Mouse (Mus musculus) kidney, adult 2 months (tissue): ENCODE measurements around the gene Calhm5.

Source experiments
- CTCF ChIP-seq: fragments of 200-500 bp; conservative IDR thresholded peaks from 2 replicates; pipeline ENCODE4 v1.5.1; 2011; ENCODE audit warnings: low read depth, mild to moderate bottlenecking, control low read depth, low read length, moderate library complexity, mixed read lengths; ENCODE audit not compliant: insufficient read depth, insufficient read length
- POLR2A ChIP-seq: fragments of 200-500 bp; IDR thresholded peaks from one replicate; pipeline ENCODE4 v1.6.1; 2011; ENCODE audit warnings: low read depth, low read length, control low read depth

DNA sequence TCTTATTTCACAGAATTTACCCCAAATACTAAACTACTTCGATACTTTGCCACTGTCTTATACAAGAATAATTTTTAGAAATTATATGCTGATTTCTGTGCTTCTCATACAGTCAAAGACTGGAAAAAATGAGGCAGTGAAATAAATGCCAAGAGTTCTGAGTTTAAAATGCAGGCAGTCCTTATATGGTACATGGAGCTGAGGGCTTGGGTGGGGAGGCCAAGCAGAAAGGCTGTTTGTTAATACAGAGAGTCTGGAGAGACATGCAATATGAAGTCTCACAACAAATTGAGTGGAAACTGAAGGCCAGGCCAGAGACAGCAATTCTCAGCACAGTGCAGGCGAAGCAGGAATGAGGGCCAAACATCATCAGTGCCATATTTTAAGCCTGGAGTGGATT is 7.8 kb downstream of the Calhm5 start:
- TF ChIP-seq POLR2A (no peak), CTCF (no peak)
